Mouse (Mus musculus) T-helper 1 cell (primary cell): Measurements from ENCODE around the gene AC131692.1.

Experiments used
- in situ Hi-C: fragments of 300-600 bp; cut with MboI, MseI; formaldehyde crosslinking; loops from one replicate; pipeline ENCODE4 v1.15.1; 2025; ENCODE audit warnings: high pct_unique_total_duplicates

Gene AC131692.1

DNA sequence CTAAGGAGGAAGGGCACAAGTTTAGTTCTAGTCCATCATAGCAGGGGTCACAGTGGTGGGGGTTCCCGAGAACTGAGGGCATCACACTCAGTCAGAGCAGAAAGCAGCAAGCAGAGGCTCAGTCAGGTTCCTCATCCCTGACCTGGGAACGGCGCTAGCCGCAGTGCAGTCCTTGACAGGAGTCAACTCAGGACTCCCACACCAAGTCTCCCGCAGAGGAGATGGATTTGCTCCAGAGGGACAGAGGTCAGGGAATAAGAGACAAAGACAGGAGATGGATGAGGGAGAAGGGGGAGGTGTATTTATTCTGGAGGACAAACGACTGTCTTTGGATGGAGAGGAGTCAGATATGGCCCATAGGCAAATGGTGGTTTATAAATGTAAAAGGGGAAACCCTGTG lies 18.9 kb downstream of the AC131692.1 start:
- in situ Hi-C loops = loop anchor here (5.0 to 10.0 kb wide), 3 partner anchors 48 to 338 kb away; partner anchors contain the start of genes Scyl1, Tm7sf2 and Znhit2

DNA sequence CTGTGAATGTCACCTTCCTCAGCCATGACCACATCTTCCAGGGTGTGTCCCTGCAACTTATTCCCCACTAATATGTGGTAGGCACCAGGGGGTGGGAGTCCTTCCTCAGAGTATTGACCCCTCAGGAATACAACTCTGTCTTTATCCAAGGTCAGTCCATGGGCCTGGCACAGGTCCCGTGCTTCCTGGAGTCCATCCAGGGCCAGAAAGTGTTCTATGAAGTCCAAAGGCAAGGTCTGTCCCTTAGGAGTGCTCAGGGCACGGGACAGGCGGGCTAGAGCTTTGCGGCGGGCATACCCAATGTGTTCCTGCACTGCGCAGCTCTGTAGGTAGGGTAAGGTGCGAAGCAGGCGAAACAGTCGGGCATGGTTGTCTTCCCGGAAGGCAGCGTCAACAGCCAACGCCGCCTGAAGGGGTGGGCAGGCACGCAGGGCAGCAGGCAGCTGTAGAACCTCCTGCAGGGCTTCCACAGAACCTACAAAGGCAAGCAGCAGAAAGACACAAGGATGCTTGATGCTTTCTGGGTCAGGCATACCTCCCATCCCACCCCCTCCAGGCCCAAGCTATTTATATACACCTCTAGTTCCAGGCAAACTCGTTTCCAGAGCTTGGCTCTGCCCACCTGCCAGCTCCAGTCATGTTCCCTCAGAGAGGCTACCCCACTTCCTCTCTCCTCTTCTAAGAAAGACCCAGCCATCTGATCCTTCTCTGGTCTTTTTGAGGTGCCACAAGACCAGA lies 22.1 kb downstream of the AC131692.1 start:
- in situ Hi-C loops = loop anchor here (5.0 to 10.0 kb wide), 3 partner anchors 34 to 341 kb away; partner anchors contain the start of genes Cdca5, Gm28374, Scyl1 and Tm7sf2

GRCm38 (mm10) chr19:6117346-6117985 lies 23.2 kb downstream of the AC131692.1 start:
- in situ Hi-C loops = loop anchor here (5.0 to 10.0 kb wide), 3 partner anchors 35 to 343 kb away; partner anchors contain the start of genes Cdca5, Gm28374, Scyl1 and Tm7sf2

- in situ Hi-C loops = loop anchor here (5.0 to 10.0 kb wide), 3 partner anchors 36 to 343 kb away; partner anchors contain the start of genes Cdca5, Gm28374, Scyl1 and Tm7sf2
Observed at GRCm38 (mm10) chr19:6117986-6118676, 23.9 kb downstream of the AC131692.1 start, which contains the start of gene Sac3d1. Sac3d1 (minus strand) TSS chr19:6118650.

GRCm38 (mm10) chr19:6118677-6119185 lies 24.5 kb downstream of the AC131692.1 start:
- in situ Hi-C loops = loop anchor here (5.0 to 10.0 kb wide), 3 partner anchors 36 to 344 kb away; partner anchors contain the start of genes Cdca5, Gm28374, Scyl1 and Tm7sf2

DNA sequence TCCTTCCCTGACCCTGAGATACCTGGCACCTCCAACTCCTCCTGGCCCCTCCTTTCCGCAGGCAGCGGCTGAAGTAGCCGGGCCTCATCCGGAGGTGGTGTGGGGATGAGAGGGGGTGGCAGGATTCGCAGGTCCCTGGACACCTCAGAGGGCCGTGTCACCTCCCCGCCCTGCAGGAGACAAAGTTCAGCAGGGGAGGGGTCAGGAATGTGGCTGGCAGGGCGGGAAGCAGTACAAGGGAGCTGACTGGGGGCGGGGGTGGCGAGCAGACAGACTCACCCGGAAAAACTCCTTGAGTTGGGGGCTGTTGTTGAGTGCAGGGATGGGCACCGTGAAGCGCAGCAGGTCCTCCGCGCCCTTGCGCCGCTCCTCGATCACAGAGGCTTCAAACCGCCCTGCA lies 27.5 kb downstream of the AC131692.1 start:
- in situ Hi-C loops = no loop called here

GRCm38 (mm10) chr19:6123330-6123729 lies 29.1 kb downstream of the AC131692.1 start:
- in situ Hi-C loops = no loop called here

DNA sequence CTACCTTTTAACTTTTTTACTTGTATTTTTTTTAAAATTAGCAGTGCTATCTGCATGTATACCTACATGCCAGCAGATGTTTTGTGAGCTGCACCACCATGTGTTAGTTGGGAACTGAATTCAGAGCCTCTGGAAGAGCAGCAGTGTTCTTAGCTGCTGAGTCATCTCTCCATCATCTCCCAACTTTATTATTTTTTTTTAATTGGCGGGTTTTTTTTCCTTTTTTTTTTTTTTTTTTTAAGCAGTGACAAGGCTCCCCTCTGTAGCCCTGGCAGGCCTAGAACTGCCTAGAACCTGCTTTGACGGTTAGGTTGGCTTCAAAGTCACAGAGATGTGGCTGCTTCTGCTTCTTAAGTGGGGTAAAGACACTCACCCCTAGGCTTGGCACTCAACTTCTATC lies 30.7 kb downstream of the AC131692.1 start:
- in situ Hi-C loops = loop anchor here (5.0 kb wide), 1 partner anchor 163 kb away; the partner anchor contains the start of gene Pola2

- in situ Hi-C loops = loop anchor here (5.0 kb wide), 1 partner anchor 164 kb away; the partner anchor contains the start of gene Pola2
Observed at GRCm38 (mm10) chr19:6126289-6126688, 32.1 kb downstream of the AC131692.1 start.

DNA sequence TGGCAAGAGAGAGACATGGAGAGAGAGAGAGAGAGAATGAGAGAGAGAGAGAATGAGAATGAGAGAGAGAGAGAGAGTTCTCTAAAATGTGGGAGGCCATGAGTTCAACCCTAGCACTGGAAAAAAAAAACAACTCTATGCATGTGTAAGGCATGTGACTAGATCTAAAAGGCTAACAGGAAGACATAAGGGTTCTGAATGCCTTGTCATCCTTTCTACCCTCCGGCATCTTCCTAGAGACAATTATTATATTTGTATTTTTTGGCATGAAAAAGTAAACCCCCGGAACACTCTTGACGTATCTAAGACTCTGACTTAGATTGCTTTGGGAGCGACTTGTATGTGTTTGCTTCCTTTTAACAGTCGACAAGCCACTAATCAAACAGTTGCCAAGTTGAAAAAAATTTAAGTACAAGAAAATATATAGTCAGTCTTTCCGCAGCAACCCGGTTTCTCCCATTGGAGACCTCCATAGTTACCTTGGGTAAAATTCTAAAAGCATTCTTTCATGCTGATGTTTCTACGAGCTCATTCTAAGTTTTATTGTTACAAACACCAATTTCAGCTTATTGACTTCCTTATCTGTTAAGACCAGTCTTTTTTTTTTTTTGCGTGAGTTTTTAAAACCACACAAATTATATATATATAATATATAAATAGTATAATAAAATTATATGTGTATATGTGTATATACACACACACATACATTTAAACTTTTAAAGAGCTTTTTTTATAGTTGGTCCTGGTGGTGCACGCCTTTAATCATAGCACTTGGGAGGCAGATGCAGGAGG lies 32.8 kb downstream of the AC131692.1 start:
- in situ Hi-C loops = loop anchor here (5.0 kb wide), 1 partner anchor 165 kb away; the partner anchor contains the start of gene Pola2

DNA sequence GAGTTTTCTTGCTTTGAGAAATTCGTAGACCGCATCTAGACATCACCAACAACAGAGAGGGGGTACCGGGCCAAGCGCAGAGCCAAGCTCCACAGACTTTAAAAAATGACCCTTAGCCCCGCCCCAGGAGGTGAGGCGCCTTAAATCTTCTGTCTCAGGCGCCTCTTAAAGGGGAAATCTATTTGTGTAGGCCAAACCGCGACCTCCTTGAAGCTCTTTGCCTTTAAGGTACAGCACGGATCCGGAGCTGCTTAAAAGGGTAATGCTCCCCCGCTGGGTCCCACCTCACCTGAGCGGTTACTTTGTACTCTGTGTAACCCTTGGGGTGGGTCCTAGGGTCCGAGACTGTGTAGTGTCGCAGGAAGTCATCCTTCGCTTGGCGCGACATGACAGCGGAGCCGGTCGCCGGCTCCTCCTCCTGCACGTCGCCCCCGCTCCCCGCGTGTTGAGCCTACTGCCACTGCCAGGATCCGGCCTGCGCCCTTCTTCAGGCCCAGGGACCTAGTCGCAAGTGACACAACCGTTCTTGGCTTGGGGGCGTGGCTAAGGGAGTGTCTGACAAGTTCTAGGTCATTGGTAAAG lies 33.6 kb downstream of the AC131692.1 start, which contains the start of gene Snx15:
Snx15 (minus strand) TSS at position 545 of the 582 bp plus-strand sequence.
- in situ Hi-C loops = loop anchor here (5.0 kb wide), 1 partner anchor 166 kb away; the partner anchor contains the start of gene Pola2

- in situ Hi-C loops = loop anchor here (5.0 kb wide), 1 partner anchor 93 kb away; no protein-coding TSS in a partner anchor
Observed at GRCm38 (mm10) chr19:6130414-6131128, 36.4 kb downstream of the AC131692.1 start.

- in situ Hi-C loops = loop anchor here (5.0 kb wide), 1 partner anchor 95 kb away; no protein-coding TSS in a partner anchor
Observed at GRCm38 (mm10) chr19:6132171-6132827, 38.1 kb downstream of the AC131692.1 start.

GRCm38 (mm10) chr19:6133197-6133596 lies 39.0 kb downstream of the AC131692.1 start:
- in situ Hi-C loops = loop anchor here (5.0 kb wide), 1 partner anchor 96 kb away; no protein-coding TSS in a partner anchor

DNA sequence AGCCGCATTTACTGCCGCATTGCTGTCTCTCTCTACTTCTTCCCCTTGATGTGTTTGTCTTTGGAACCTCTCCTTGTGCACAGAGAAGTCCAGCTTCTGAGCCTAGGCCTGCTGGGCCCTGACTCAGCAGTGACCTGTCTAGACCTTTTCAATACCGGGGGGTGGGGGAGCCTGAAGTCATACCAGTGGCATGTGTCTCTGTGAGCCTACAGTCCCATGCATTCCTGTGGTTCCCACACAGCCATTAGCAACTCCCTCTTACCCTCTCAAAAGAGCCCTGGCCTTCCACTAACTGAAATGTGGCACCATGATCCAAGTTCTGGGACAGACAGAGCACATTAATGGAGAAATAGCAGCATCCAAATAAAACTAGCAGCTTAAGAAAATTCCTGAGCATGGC lies 42.2 kb downstream of the AC131692.1 start:
- in situ Hi-C loops = no loop called here

DNA sequence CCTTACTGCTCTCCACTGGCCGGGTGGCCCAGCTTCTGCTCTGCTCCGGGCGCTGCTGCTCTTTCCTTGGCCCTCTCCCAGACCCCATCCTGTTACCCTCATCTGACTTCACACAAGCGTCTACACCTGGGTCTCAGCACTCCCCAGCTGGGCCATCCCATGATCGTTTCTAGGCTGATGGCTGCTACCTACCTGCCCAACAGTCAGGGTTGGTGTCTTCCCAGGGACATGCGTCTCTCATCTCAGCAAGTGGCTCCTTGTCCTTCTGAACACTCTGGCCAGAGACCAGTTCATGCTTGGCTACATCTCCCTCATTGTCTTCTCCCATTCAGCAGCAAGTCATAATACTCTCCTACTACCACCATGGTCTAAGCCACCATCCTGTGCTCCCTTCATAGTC lies 45.5 kb downstream of the AC131692.1 start:
- in situ Hi-C loops = no loop called here

- in situ Hi-C loops = no loop called here
Observed at GRCm38 (mm10) chr19:6140374-6140677, 46.1 kb downstream of the AC131692.1 start.

DNA sequence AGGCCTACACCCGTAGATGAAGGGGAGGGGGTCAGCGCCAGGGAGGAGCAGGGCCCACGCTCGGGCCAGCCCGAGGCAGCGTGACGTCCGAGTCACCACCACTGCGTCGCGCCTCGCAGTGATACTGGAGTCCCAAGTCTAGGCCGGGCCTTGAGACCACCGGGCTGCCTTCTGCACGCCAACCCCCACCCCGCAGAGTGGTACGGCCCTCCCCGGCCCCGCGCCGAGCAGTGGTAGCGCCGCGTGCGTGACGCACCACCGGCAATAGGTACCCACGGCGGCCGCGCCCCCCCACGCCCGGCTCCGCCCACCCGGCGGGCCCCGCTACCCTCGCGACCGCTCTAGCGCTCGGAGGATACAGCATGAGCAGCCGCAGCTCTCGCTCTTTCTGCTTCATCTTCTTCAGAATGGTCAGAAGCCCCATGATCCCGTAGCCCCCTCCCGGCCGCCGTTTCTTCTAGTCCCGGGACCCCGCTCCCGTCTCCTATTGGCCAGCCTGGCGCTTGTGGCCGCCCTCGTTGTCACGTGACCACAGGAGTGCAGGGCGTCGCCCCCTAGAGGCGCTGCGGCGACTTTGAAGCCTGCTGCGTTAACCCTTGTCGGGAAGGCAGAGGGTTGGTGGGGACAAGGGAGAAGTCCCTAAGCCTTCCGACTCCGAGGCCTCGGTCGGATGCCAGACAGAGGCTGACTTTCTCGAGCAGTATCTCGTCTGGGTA lies 46.6 kb downstream of the AC131692.1 start, which contains the start of gene Batf2:
Batf2 (plus strand) TSS at position 306 of the 716 bp plus-strand sequence.
- in situ Hi-C loops = no loop called here
